Mouse (Mus musculus): ENCODE data around the gene Fancc.
A peak's percentile ranks its signal among the peaks of the same experiment; 100 is the strongest.
"Not testable (repeated sequence)": the region's sequence is repeated elsewhere in the genome, so short reads cannot be mapped to it uniquely, and the experiment has no call there.

Gene Fancc

GRCm38 (mm10) chr13:63317681-63318104, 179.4 kb downstream of the Fancc start:
- peak; percentile 55 for DNase-seq (ENCODE audit: low spot score)

GRCm38 (mm10) chr13:63316407-63316806, 180.7 kb downstream of the Fancc start:
- no peak for DNase-seq (ENCODE audit: low spot score)

GRCm38 (mm10) chr13:63315777-63316176, 181.3 kb downstream of the Fancc start:
- DNase-seq (ENCODE audit: low spot score): no peak

GRCm38 (mm10) chr13:63315111-63315510, 182.0 kb downstream of the Fancc start:
- DNase-seq (ENCODE audit: low spot score): not testable (repeated sequence)

- DNase-seq (ENCODE audit: low spot score): no peak
These were observed 182.5 kb downstream of the Fancc start for GRCm38 (mm10) chr13:63314608-63314920.

- no peak for DNase-seq (ENCODE audit: low spot score)
These were observed 183.1 kb downstream of the Fancc start for GRCm38 (mm10) chr13:63313748-63314607.

GRCm38 (mm10) chr13:63313247-63313646, 183.8 kb downstream of the Fancc start:
- DNase-seq (ENCODE audit: low spot score): no peak

- DNase-seq (ENCODE audit: low spot score): no peak
These were observed 185.9 kb downstream of the Fancc start for GRCm38 (mm10) chr13:63311156-63311555.

GRCm38 (mm10) chr13:63309563-63309962, 187.5 kb downstream of the Fancc start:
- DNase-seq (ENCODE audit: low spot score): no peak

GRCm38 (mm10) chr13:63306768-63307167, 190.3 kb downstream of the Fancc start:
- DNase-seq (ENCODE audit: low spot score): no peak

- DNase-seq (ENCODE audit: low spot score): peak; percentile 46
These were observed 191.7 kb downstream of the Fancc start for GRCm38 (mm10) chr13:63305160-63306011.

GRCm38 (mm10) chr13:63304799-63305159, 192.3 kb downstream of the Fancc start:
- no peak for DNase-seq (ENCODE audit: low spot score)

- DNase-seq (ENCODE audit: low spot score): no peak
These were observed 192.8 kb downstream of the Fancc start for GRCm38 (mm10) chr13:63304124-63304792.

GRCm38 (mm10) chr13:63302381-63302780, 194.7 kb downstream of the Fancc start:
- DNase-seq (ENCODE audit: low spot score): no peak

- DNase-seq (ENCODE audit: low spot score): no peak
These were observed 195.3 kb downstream of the Fancc start for GRCm38 (mm10) chr13:63301764-63302209.

GRCm38 (mm10) chr13:63300929-63301328, 196.1 kb downstream of the Fancc start:
- no peak for DNase-seq (ENCODE audit: low spot score)

GRCm38 (mm10) chr13:63298931-63299330, 198.1 kb downstream of the Fancc start:
- DNase-seq (ENCODE audit: low spot score): no peak

GRCm38 (mm10) chr13:63297933-63298332, 199.1 kb downstream of the Fancc start:
- no peak for DNase-seq (ENCODE audit: low spot score)

GRCm38 (mm10) chr13:63297003-63297402, 200.1 kb downstream of the Fancc start:
- DNase-seq (ENCODE audit: low spot score): no peak

GRCm38 (mm10) chr13:63296300-63296699, 200.8 kb downstream of the Fancc start:
- DNase-seq (ENCODE audit: low spot score): no peak

- DNase-seq (ENCODE audit: low spot score): no peak
These were observed 202.5 kb downstream of the Fancc start for GRCm38 (mm10) chr13:63294359-63295193.

- no peak for DNase-seq (ENCODE audit: low spot score)
These were observed 203.4 kb downstream of the Fancc start for GRCm38 (mm10) chr13:63293647-63294046.
